ENCODE assay signal across 8 mouse cellular contexts in genomic region chr1:178448271-178448744, GRCm38 (mm10). TPM values are rescaled to one million over a fixed set of nuclear protein-coding genes. Genes with fewer than 3 reads are reported as not detected.
DNase-seq lines count a peak whose midpoint lies in the region; ATAC-seq lines count a peak whose summit lies in the region.
"Had no signal": no experiment of that assay in that cellular context is flagged by ENCODE, and none has a peak within 500 bp of the region (broad histone marks: within the 10 kb centered on the region; RNA-seq: fewer than 3 reads in every experiment).

No protein-coding gene starts in this region.

- H3K4me3 ChIP-seq in heart, embryonic 16.5 days (ENCODE audit: low read length): peak overlapping the region; percentile 16; the same call in 1 of the 2 replicates

- H3K4me1 ChIP-seq in heart, embryonic 16.5 days (ENCODE audit: control insufficient read depth, insufficient read depth, low read length): peaks cover 10% of the 10 kb centered on the region

- peak; percentile 21 for DNase-seq in spleen, adult 12 weeks (ENCODE audit: low spot score)
- DNase-seq in spleen, postnatal 14 days (ENCODE audit: low spot score in 2 of 2): no peak
- peak; percentile 57 for DNase-seq in cerebellum, adult 9-10 months
- DNase-seq in testis, postnatal 14 days (ENCODE audit: low spot score): peak; percentile 52
- DNase-seq in B cell, adult 2 months: no peak
- no peak for DNase-seq in left cerebral cortex, adult 11 months (ENCODE audit: low spot score)
- DNase-seq: lung, postnatal 10 days had no signal

- H3K36me3 ChIP-seq in heart, embryonic 16.5 days (ENCODE audit: control insufficient read depth, insufficient read depth): no peaks in the 10 kb centered on the region

- ATAC-seq in heart, embryonic 16.5 days (replicated peaks; ENCODE audit: extremely low read depth, insufficient read depth, low FRiP score): peak; percentile 85

- peak overlapping the region; percentile 93 for H3K27ac ChIP-seq in heart, embryonic 16.5 days (ENCODE audit: low read length)

- WGBS in heart, embryonic 16.5 days: 19% methylated on average over 6 of the region's 6 CpGs

- no peaks in the 10 kb centered on the region for H3K9me3 ChIP-seq in heart, embryonic 16.5 days (replicated peaks; ENCODE audit: control insufficient read depth, low read length)

- H3K9ac ChIP-seq in heart, embryonic 16.5 days (ENCODE audit: low read length): peak overlapping the region; percentile 66

- no peaks in the 10 kb centered on the region for H3K27me3 ChIP-seq in heart, embryonic 16.5 days (ENCODE audit: control insufficient read depth, insufficient read depth, low read length)

- peak overlapping the region; percentile 40 for H3K4me2 ChIP-seq in heart, embryonic 16.5 days (ENCODE audit: low read depth, low read length)

RNA-seq across cellular contexts. Expression of gene Efcab2, which starts 42.4 kb away (rescaled TPM):
- polyA plus RNA-seq in heart, embryonic 16.5 days (2015; fragmentation: Nextera tagmentation; extraction: Ambion mirVana): 16.2 and 19.1 TPM in 2 replicates

Comparison
In these comparisons a context has a peak if more than half of its experiments do, and no peak if none do; other contexts are left out.
1. DNase-seq: peak in spleen, adult 12 weeks (single experiment), cerebellum, adult 9-10 months (single experiment) and testis, postnatal 14 days (single experiment); none in spleen, postnatal 14 days (0 of 2), B cell, adult 2 months (0 of 2) and left cerebral cortex, adult 11 months (single experiment).